Mouse (Mus musculus) liver, embryonic 14.5 days (tissue): ENCODE data around the gene Selenop. TPM values are rescaled to one million over a fixed set of nuclear protein-coding genes. Genes with fewer than 3 reads are reported as not detected.
A peak's percentile ranks its signal among the peaks of the same experiment; 100 is the strongest.

Experiments used
- ATAC-seq: fragments of 200-750 bp; cut with Nextera tagmentation; 2 replicates; pipeline ENCODE4 v1.8.0; 2017; ENCODE audit warnings: moderate number of reproducible peaks, mild to moderate bottlenecking, moderate library complexity; ENCODE audit not compliant: insufficient read depth
- DNase-seq, 3 experiments: peaks; one replicate each; pipeline ENCODE4 v3.0.0-alpha.2; 2012 to 2013; ENCODE audit warnings: low read depth in 3 of 3, low spot score in 3 of 3
- H3K27ac ChIP-seq: fragments of 300-500 bp; sonication (generic); 2 replicates; pipeline ENCODE4 v1.5.1; 2014; ENCODE audit warnings: moderate library complexity, mild to moderate bottlenecking, control low read depth, inconsistent platforms
- H3K27me3 ChIP-seq: fragments of 300-500 bp; sonication (generic); 2 replicates; pipeline ENCODE4 v1.6.1; 2014; ENCODE audit warnings: mild to moderate bottlenecking, low read length, moderate library complexity; ENCODE audit not compliant: control insufficient read depth, insufficient read depth
- H3K36me3 ChIP-seq: fragments of 300-500 bp; sonication (generic); replicated peaks from 2 replicates; pipeline ENCODE4 v1.6.1; 2014; ENCODE audit warnings: low read depth; ENCODE audit not compliant: control insufficient read depth, insufficient read depth
- H3K4me1 ChIP-seq, 2 experiments: fragments of 200-500 bp in 1 of 2; fragments of 300-500 bp in 1 of 2; sonication (generic) in 1 of 2; replicated peaks; 2 replicates each; pipeline ENCODE4 v1.6.1; 2012 to 2014; ENCODE audit warnings: antibody characterized with exemption in 1 of 2, inconsistent platforms in 1 of 2, low read length in 1 of 2; ENCODE audit not compliant: control insufficient read depth in 2 of 2, insufficient read depth in 2 of 2
- H3K4me2 ChIP-seq: fragments of 300-500 bp; sonication (generic); 2 replicates; pipeline ENCODE4 v1.6.1; 2014; ENCODE audit warnings: low read depth, mild to moderate bottlenecking, control low read depth, moderate library complexity
- H3K4me3 ChIP-seq, 2 experiments: fragments of 200-500 bp in 1 of 2; fragments of 300-500 bp in 1 of 2; sonication (generic) in 1 of 2; 2 replicates each; pipeline ENCODE4 v1.5.1; 2012 to 2014; ENCODE audit warnings: low read depth in 2 of 2, low read length in 2 of 2, mild to moderate bottlenecking in 2 of 2, control low read depth in 1 of 2, inconsistent platforms in 1 of 2, moderate library complexity in 1 of 2; ENCODE audit not compliant: insufficient read depth in 1 of 2
- H3K9ac ChIP-seq: fragments of 300-500 bp; sonication (generic); replicated peaks from 2 replicates; pipeline ENCODE4 v1.6.1; 2014; ENCODE audit warnings: mild to moderate bottlenecking, control low read depth, moderate library complexity
- H3K9me3 ChIP-seq: fragments of 300-500 bp; sonication (generic); 2 replicates; pipeline ENCODE4 v1.6.1; 2016; ENCODE audit warnings: low read length, mixed read lengths; ENCODE audit not compliant: control insufficient read depth
- CTCF ChIP-seq: IDR thresholded peaks from 2 replicates; pipeline ENCODE4 v1.5.1; 2016; ENCODE audit warnings: antibody characterized with exemption, low read depth, control low read depth
- EP300 ChIP-seq: IDR thresholded peaks from 2 replicates; pipeline ENCODE4 v1.6.1; 2016; ENCODE audit warnings: antibody characterized with exemption, low read depth
- WGBS: fragments of 180-500 bp; shearing (Covaris S2); extraction: QIAGEN DNeasy Blood & Tissue Kit; methylation state at CpG from one replicate; pipeline ENCODE4 v1.1.7; 2014; ENCODE audit not compliant: insufficient replicate concordance; 5-methylcytosine and 5-hydroxymethylcytosine counted together
- polyA plus RNA-seq, 2 experiments: library from polyadenylated mRNA; depleted of rRNA in 1 of 2; stranded (reverse) in 1 of 2; unstranded in 1 of 2; fragments of >200 nt; fragmentation: Nextera tagmentation in 1 of 2; extraction: Ambion mirVana in 1 of 2; gene quantifications; 2 replicates each; pipeline versions ENCODE4 v1.2.1 to v1.2.3; 2012 to 2014

Selenop gene
- polyA plus RNA-seq, 2 experiments, result 242 to 470 TPM

- TF ChIP-seq CTCF (no peak), EP300 (no peak)
- no peak for DNase-seq
- no peak overlapping the region for H3K27ac ChIP-seq
- H3K9me3 ChIP-seq, result no peaks in the 10 kb centered on the region
- ATAC-seq, result no peak
- peak overlapping the region; percentile 58; the same call in 1 of the 2 replicates for H3K4me2 ChIP-seq
- no peaks in the 10 kb centered on the region for H3K36me3 ChIP-seq
- no peaks in the 10 kb centered on the region for H3K27me3 ChIP-seq
- 65% methylated on average over 4 of the region's 4 CpGs for WGBS
- peaks cover 0 to 7% of the 10 kb centered on the region in 2 experiments; a peak in 3 of 4 replicates for H3K4me1 ChIP-seq
- H3K9ac ChIP-seq, result no peak overlapping the region
- no peak overlapping the region for H3K4me3 ChIP-seq
Measured at GRCm38 (mm10) chr15:3269496-3269895, 1.1 kb downstream of the Selenop start.

GRCm38 (mm10) chr15:3269996-3270645 lies 1.8 kb downstream of the Selenop start:
- no peaks in the 10 kb centered on the region for H3K9me3 ChIP-seq
- H3K9ac ChIP-seq, result peak overlapping the region; percentile 38; the same call in 1 of the 2 replicates
- no peak for DNase-seq
- peaks cover 0 to 7% of the 10 kb centered on the region in 2 experiments; a peak in 3 of 4 replicates for H3K4me1 ChIP-seq
- no peaks in the 10 kb centered on the region for H3K27me3 ChIP-seq
- no peaks in the 10 kb centered on the region for H3K36me3 ChIP-seq
- ATAC-seq, result peak; percentile 56
- 16% methylated on average over 6 of the region's 6 CpGs for WGBS
- TF ChIP-seq CTCF (no peak), EP300 (0 out of 2 replicates have a peak, but pooled peaks have one; percentile 3)
- peak overlapping the region; percentile 7; the same call in 1 of the 2 replicates for H3K27ac ChIP-seq
- H3K4me2 ChIP-seq, result peak overlapping the region; percentile 58
- H3K4me3 ChIP-seq, result peak overlapping the region; percentile 3 to 53; a peak in 2 of 4 replicates

- DNase-seq, result peak; percentile 45 to 52 (median 52)
Measured at GRCm38 (mm10) chr15:3270646-3271077, 2.3 kb downstream of the Selenop start.

GRCm38 (mm10) chr15:3271216-3271615 lies 2.9 kb downstream of the Selenop start:
- peak overlapping the region; percentile 53 to 75 for H3K4me3 ChIP-seq
- peaks cover 0 to 7% of the 10 kb centered on the region in 2 experiments; a peak in 3 of 4 replicates for H3K4me1 ChIP-seq
- H3K9me3 ChIP-seq, result no peaks in the 10 kb centered on the region
- H3K9ac ChIP-seq, result peak overlapping the region; percentile 50; the same call in 1 of the 2 replicates
- 15% methylated on average over 6 of the region's 6 CpGs for WGBS
- TF ChIP-seq CTCF, result no peak
- TF ChIP-seq EP300, result no peak
- H3K36me3 ChIP-seq, result no peaks in the 10 kb centered on the region; the same call in 1 of the 2 replicates
- H3K27ac ChIP-seq, result no peak overlapping the region
- ATAC-seq, result peak; percentile 26; the same call in 1 of the 2 replicates
- no peak for DNase-seq
- H3K27me3 ChIP-seq, result no peaks in the 10 kb centered on the region
- peak overlapping the region; percentile 58 for H3K4me2 ChIP-seq

More at GRCm38 (mm10) chr15:3270646-3271077, 2.3 kb downstream of the Selenop start:
- peak overlapping the region; percentile 7; the same call in 1 of the 2 replicates for H3K27ac ChIP-seq
- peak overlapping the region; percentile 53 to 75 for H3K4me3 ChIP-seq
- H3K4me1 ChIP-seq, result peaks cover 0 to 7% of the 10 kb centered on the region in 2 experiments; a peak in 3 of 4 replicates
- H3K9me3 ChIP-seq, result no peaks in the 10 kb centered on the region
- peak; percentile 83 for ATAC-seq
- H3K36me3 ChIP-seq, result no peaks in the 10 kb centered on the region
- TF ChIP-seq EP300 (no peak), CTCF (no peak)
- H3K9ac ChIP-seq, result peak overlapping the region; percentile 38
- H3K27me3 ChIP-seq, result no peaks in the 10 kb centered on the region
- WGBS, result 1% methylated on average over 12 of the region's 12 CpGs
- peak overlapping the region; percentile 58 for H3K4me2 ChIP-seq

GRCm38 (mm10) chr15:3273191-3273590 lies 4.8 kb downstream of the Selenop start:
- Histone ChIP-seq H3K27me3 (no peaks in the 10 kb centered on the region), H3K4me2 (peak overlapping the region; percentile 49), H3K27ac (no peak overlapping the region), H3K4me1 (peaks cover 0 to 7% of the 10 kb centered on the region in 2 experiments; a peak in 3 of 4 replicates), H3K4me3 (peak overlapping the region; percentile 49 to 53), H3K9me3 (no peaks in the 10 kb centered on the region), H3K36me3 (no peaks in the 10 kb centered on the region; the same call in 1 of the 2 replicates), H3K9ac (peak overlapping the region; percentile 9)
- WGBS, result 57% methylated on average over 1 of the region's 1 CpGs
- TF ChIP-seq CTCF (no peak), EP300 (no peak)
- ATAC-seq, result no peak
- no peak for DNase-seq
